Mouse (Mus musculus) adrenal gland (tissue): Measurements from ENCODE around the gene L1td1.

Source experiments
- intact Hi-C: fragments of 180-260 bp; cut with DNase I; formaldehyde crosslinking; loops from one replicate; pipeline ENCODE4 v1.15.1; 2025
- long read RNA-seq, 2 experiments: library from polyadenylated mRNA; unstranded; transcript quantifications; one replicate each; pipeline ENCODE4 v2.0.0; 2020; ENCODE audit warnings: borderline replicate concordance in 1 of 2; ENCODE audit not compliant: insufficient replicate concordance in 1 of 2

L1td1 gene
- long read RNA-seq, experiment 1: 0 reads
- long read RNA-seq, experiment 2: 0 reads

- intact Hi-C loops: no loop called here
Measured at GRCm38 (mm10) chr4:98726590-98727237, at the start of gene L1td1. TSS of gene L1td1 (plus strand) at chr4:98726734.

GRCm38 (mm10) chr4:98677506-98677905, 49.0 kb upstream of the L1td1 start:
- intact Hi-C loops: no loop called here

GRCm38 (mm10) chr4:98686678-98687267, 39.8 kb upstream of the L1td1 start:
- intact Hi-C loops: no loop called here

GRCm38 (mm10) chr4:98688116-98688515, 38.4 kb upstream of the L1td1 start:
- intact Hi-C loops: no loop called here

GRCm38 (mm10) chr4:98688520-98688919, 38.0 kb upstream of the L1td1 start:
- intact Hi-C loops: no loop called here

GRCm38 (mm10) chr4:98689988-98690387, 36.5 kb upstream of the L1td1 start:
- intact Hi-C loops: no loop called here

- intact Hi-C loops: no loop called here
Measured at GRCm38 (mm10) chr4:98693465-98694185, 32.9 kb upstream of the L1td1 start.

GRCm38 (mm10) chr4:98697932-98698331, 28.6 kb upstream of the L1td1 start:
- intact Hi-C loops: no loop called here

GRCm38 (mm10) chr4:98698921-98699320, 27.6 kb upstream of the L1td1 start:
- intact Hi-C loops: no loop called here

- intact Hi-C loops: loop anchor here (10.0 kb wide), 1 partner anchor 155 kb away; no protein-coding TSS in a partner anchor
Measured at GRCm38 (mm10) chr4:98700156-98700555, 26.4 kb upstream of the L1td1 start.

GRCm38 (mm10) chr4:98702201-98702894, 24.2 kb upstream of the L1td1 start:
- intact Hi-C loops: loop anchor here (10.0 kb wide), 1 partner anchor 158 kb away; no protein-coding TSS in a partner anchor

GRCm38 (mm10) chr4:98710891-98711290, 15.6 kb upstream of the L1td1 start:
- intact Hi-C loops: no loop called here

- intact Hi-C loops: no loop called here
Measured at GRCm38 (mm10) chr4:98717735-98718546, 8.6 kb upstream of the L1td1 start.

- intact Hi-C loops: no loop called here
Measured at GRCm38 (mm10) chr4:98718547-98718917, 8.0 kb upstream of the L1td1 start.

- intact Hi-C loops: loop anchor here (5.0 kb wide), 1 partner anchor 165 kb away; no protein-coding TSS in a partner anchor
Measured at GRCm38 (mm10) chr4:98722454-98722853, 4.1 kb upstream of the L1td1 start.

GRCm38 (mm10) chr4:98724682-98725081, 1.9 kb upstream of the L1td1 start:
- intact Hi-C loops: loop anchor here (5.0 kb wide), 1 partner anchor 163 kb away; no protein-coding TSS in a partner anchor

GRCm38 (mm10) chr4:98725439-98725838, 1.1 kb upstream of the L1td1 start:
- intact Hi-C loops: no loop called here

GRCm38 (mm10) chr4:98727295-98727958, 893 bp downstream of the L1td1 start:
- intact Hi-C loops: no loop called here

- intact Hi-C loops: no loop called here
Measured at GRCm38 (mm10) chr4:98727959-98728347, 1.4 kb downstream of the L1td1 start.

GRCm38 (mm10) chr4:98728716-98729115, 2.2 kb downstream of the L1td1 start:
- intact Hi-C loops: no loop called here
